Mouse (Mus musculus) left cerebral cortex, postnatal 4 days (tissue): Measurements from ENCODE around the gene Ino80e. TPM values are rescaled to one million over a fixed set of nuclear protein-coding genes. Genes with fewer than 3 reads are reported as not detected.

ENCODE experiments used
- DNase-seq: peaks from one replicate; pipeline ENCODE4 v3.0.0-alpha.2; 2022
- intact Hi-C: fragments of 180-260 bp; cut with DNase I; formaldehyde crosslinking; loops from one replicate; pipeline ENCODE4 v1.15.1; 2025
- total RNA-seq, 2 experiments: library from RNA; stranded (reverse); gene quantifications; 2 replicates each; pipeline ENCODE4 v1.2.3; 2021

Gene Ino80e
- total RNA-seq, 2 experiments from 2014 or later: 61.7 to 65.2 TPM

- intact Hi-C loops: no loop called here
- DNase-seq: no peak
These were observed 5.3 kb downstream of the Ino80e start for GRCm38 (mm10) chr7:126856741-126857420.

GRCm38 (mm10) chr7:126855641-126856040, 6.5 kb downstream of the Ino80e start:
- intact Hi-C loops: no loop called here
- no peak for DNase-seq

GRCm38 (mm10) chr7:126853454-126853853, 8.7 kb downstream of the Ino80e start:
- DNase-seq: no peak

DNA sequence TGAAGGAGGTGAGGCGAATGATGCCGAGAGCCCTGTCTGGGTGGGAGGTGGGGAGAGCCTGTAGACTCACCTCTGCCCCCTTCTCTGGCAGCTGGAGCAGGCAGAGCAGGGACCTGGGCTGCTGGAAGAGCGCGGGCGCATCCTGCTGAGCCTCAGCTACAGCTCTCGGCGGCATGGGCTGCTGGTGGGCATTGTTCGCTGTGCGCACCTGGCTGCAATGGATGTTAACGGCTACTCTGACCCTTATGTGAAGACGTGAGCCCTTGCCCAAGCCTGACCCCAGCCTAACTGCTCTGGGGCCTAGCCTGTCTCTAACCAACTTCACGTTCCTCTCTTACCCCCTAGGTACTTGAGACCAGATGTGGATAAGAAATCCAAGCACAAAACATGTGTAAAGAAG, 11.0 kb downstream of the Ino80e start:
- intact Hi-C loops: no loop called here
- DNase-seq: no peak

More at GRCm38 (mm10) chr7:126853454-126853853, 8.7 kb downstream of the Ino80e start:
- intact Hi-C loops: no loop called here

DNA sequence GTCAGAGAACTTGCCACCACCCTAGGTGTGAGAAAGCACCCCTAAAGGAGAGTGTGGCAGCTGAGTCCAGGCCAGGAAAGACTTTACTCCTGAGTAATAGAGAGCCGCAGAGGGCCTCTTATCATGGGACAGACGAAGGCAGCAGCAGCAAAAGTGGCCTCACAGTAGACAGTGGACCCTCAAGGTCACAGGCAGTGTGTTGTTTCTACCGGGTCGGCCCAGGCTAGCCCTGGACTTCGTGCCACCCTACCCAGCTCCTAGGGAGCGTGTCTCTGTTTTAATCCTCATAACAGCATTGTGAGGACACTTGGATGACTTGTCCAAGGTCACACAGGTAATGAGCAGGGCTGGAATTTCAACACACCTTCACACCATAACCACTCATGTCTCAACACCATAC, 12.0 kb downstream of the Ino80e start:
- DNase-seq: no peak
- intact Hi-C loops: no loop called here

GRCm38 (mm10) chr7:126848794-126849193, 13.4 kb downstream of the Ino80e start:
- DNase-seq: no peak
- intact Hi-C loops: no loop called here

GRCm38 (mm10) chr7:126847421-126848398, 14.5 kb downstream of the Ino80e start:
- intact Hi-C loops: no loop called here
- peak; percentile 71 for DNase-seq

GRCm38 (mm10) chr7:126847116-126847420, 15.1 kb downstream of the Ino80e start, which contains the start of gene Doc2a:
TSS of gene Doc2a (plus strand) at chr7:126847416.
- no peak for DNase-seq
- intact Hi-C loops: no loop called here

DNA sequence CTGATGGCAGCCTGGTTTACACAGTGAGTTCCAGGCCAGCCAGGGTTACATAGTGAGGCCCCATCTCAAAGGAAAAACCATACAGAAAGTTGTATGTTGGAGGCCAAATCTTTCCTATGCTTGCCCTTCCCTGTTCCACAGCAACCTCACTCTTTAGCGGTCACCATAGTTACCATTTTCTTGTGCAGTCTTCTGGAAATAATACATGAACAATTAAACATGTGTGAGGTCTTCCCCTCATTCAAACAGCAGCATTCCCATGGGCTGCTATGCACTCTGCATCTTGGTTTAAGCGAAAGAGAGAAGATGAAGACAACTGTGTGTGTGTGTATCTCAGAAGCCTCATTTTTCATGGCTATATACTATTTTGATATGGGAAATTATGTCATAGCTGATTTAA, 16.7 kb downstream of the Ino80e start:
- intact Hi-C loops: no loop called here
- DNase-seq: no peak

DNA sequence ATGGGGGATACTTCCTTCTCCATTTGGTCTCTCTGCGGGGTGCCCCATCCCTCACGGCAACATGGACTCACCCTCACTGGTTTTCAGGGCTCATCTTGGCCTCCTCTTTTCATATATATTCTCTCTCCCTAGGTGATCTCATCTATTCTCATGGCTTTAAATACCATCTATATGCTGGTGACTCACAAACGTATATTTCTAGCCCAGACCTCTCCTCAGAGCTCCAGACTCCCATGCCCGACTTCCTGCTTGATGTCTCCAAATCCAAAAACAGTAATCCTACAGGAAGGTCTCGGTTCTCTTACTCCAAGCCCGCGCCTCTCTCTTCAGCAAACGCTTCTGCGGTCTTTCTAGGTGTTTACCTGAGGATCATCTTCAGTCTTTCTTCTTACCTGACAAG, 18.9 kb downstream of the Ino80e start:
- intact Hi-C loops: no loop called here
- no peak for DNase-seq

DNA sequence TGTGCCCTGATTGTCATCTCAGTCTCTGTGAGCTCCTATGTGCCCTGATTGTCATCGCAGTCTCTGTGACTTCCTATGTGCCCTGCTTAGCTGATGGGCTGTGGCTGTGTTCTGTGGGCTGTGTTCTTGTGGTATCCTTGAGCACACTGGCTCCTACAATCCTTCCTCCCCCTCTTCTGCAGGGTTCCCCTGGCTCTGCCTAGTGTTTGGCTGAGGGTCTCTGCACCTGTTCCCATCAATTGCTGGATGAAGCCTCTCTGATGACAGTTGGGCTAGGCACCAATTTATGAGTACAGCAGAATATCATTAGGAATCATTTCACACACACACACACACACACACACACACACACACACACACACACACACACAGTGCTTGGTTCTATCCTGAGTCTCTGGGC, 28.9 kb downstream of the Ino80e start:
- DNase-seq: no peak
- intact Hi-C loops: no loop called here

- intact Hi-C loops: no loop called here
- DNase-seq: peak; percentile 83
These were observed 30.1 kb downstream of the Ino80e start for GRCm38 (mm10) chr7:126832036-126832598.

- intact Hi-C loops: no loop called here
- DNase-seq: no peak
These were observed 30.6 kb downstream of the Ino80e start, which contains the start of gene 4930451I11Rik for GRCm38 (mm10) chr7:126831539-126831938. TSS of gene 4930451I11Rik (minus strand) at chr7:126831639.

- intact Hi-C loops: loop anchor here (5.0 kb wide), 1 partner anchor 286 kb away; no protein-coding TSS in a partner anchor
- DNase-seq: no peak
These were observed 36.2 kb downstream of the Ino80e start for GRCm38 (mm10) chr7:126825952-126826351.

- intact Hi-C loops: loop anchor here (5.0 kb wide), 1 partner anchor 287 kb away; no protein-coding TSS in a partner anchor
- no peak for DNase-seq
These were observed 36.8 kb downstream of the Ino80e start for GRCm38 (mm10) chr7:126825403-126825802.

GRCm38 (mm10) chr7:126823940-126824339, 38.2 kb downstream of the Ino80e start:
- no peak for DNase-seq
- intact Hi-C loops: loop anchor here (5.0 kb wide), 1 partner anchor 148 kb away; no protein-coding TSS in a partner anchor

GRCm38 (mm10) chr7:126823202-126823711, 38.9 kb downstream of the Ino80e start:
- intact Hi-C loops: loop anchor here (5.0 kb wide), 1 partner anchor 149 kb away; no protein-coding TSS in a partner anchor
- peak; percentile 81 for DNase-seq

DNA sequence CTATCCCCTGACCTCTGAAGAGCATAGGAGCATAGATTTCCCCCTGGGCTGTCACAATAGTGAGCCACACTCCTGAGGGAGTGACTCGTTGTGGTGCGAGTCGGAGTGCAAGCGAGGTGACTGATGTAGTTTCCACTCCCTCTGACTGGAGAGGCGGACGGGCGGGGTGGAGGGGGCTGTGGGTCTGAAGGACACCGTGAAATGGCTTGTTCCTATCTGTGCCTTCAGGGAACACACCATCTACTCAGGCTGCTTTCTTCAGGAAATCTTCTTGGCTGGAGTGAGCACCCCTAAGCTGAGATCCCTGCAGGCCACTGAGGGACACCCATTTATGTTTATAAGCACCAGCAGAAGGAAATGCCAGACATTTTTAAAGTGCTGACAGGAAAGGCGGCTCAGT, 39.4 kb downstream of the Ino80e start:
- intact Hi-C loops: loop anchor here (5.0 kb wide), 1 partner anchor 150 kb away; no protein-coding TSS in a partner anchor
- DNase-seq: no peak

DNA sequence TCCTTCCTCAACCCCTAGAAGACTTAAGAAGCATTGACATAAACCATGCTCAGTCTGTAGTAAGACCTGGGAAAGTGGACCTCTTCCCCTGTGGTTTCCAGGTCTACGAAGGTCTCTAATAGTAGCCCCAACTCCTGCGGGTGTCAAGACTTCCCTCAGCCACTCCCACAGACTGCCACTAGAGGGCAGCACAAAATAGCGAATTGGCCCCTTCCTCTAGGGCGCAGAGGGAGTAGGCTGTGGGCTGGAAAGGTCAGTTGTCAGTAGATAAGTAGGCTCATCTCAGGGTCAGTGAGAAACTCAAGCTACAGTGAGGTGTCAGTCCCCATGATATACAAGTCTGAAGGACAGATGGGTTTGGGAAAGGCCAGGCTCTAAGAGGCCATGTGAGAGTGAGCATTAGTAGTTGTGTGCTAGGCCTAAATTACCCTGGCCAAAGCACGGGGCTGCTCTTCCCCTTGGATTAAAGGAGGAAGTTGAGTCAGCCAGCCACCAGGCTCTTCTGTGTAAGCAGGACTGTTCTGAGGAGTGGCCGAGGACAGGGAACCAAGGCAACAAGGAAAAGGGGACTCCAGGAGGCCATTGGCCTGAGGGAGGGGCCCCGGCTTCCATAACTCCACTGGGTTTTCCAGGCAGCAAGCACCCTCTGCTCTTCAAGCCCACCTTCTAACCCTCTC, 40.2 kb downstream of the Ino80e start:
- DNase-seq: peak; percentile 86
- intact Hi-C loops: loop anchor here (5.0 kb wide), 1 partner anchor 150 kb away; no protein-coding TSS in a partner anchor

GRCm38 (mm10) chr7:126818818-126819217, 43.4 kb downstream of the Ino80e start:
- intact Hi-C loops: no loop called here
- DNase-seq: no peak
